Mouse (Mus musculus) gastrocnemius, postnatal 25 days (tissue): Measurements from ENCODE around the gene Aqp2. TPM values are rescaled to one million over a fixed set of nuclear protein-coding genes. Genes with fewer than 3 reads are reported as not detected.

ENCODE experiments used
- DNase-seq: peaks from one replicate; pipeline ENCODE4 v3.0.0; 2022
- long read RNA-seq, 2 experiments: library from polyadenylated mRNA; stranded (forward); transcript quantifications; one replicate each; pipeline ENCODE4 v2.0.0; 2021
- total RNA-seq, 2 experiments: library from RNA; stranded (reverse); gene quantifications; 1 replicate in 1 of 2; 2 replicates in 1 of 2; pipeline ENCODE4 v1.2.3; 2021

Aqp2 gene
- not detected for total RNA-seq
- long read RNA-seq, experiment 1, partial matches to known transcripts = 1 of 1 reads
- long read RNA-seq, experiment 1, other reads (novel, unspliced or antisense) = 0 of 1 reads
- long read RNA-seq, experiment 2 = 0 reads

DNA sequence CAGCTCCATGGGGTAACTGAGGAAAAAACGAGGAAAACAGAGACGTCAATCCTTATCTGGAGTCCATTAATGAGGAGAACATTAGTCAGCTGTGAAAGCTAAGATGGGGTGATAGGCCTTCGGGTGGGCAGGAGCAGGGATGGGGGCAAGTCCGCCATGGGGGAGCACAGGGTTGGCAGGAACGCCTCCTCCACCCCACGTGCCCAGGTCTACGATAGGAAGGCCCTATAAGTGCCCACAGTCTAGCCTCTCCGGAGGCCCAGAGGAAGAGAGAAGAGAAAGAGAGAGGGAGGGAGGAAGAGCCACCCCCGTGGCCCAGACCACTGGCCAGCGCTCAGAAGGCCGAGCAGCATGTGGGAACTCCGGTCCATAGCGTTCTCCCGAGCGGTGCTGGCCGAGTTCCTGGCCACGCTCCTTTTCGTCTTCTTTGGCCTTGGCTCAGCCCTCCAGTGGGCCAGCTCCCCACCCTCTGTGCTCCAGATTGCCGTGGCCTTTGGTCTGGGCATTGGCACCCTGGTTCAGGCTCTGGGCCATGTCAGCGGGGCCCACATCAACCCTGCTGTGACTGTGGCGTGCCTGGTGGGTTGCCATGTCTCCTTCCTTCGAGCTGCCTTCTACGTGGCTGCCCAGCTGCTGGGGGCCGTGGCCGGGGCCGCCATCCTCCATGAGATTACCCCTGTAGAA is at the start of gene Aqp2:
Aqp2 (plus strand) TSS at position 254 of the 684 bp plus-strand sequence.
- no peak for DNase-seq

DNA sequence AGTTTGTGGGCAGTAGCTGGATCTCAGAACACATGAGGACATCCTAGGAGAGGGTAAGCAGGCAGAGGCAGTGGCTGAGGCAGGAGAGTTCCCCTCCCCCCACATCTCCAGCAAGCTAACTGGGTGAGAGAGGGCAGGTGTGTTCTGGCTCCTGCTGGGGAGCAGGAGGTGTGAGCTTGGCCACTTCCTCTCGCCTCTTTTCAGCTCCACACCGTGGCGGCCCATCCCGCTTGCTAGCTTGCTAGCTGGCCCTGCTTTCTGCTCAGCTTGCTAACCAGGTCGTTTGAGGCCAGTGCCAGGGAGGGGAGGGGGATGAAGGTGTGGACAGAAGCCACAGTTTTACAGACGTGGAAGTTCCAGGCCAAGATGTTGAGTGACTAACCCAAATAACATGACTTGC is 47.7 kb upstream of the Aqp2 start:
- no peak for DNase-seq

GRCm38 (mm10) chr15:99532023-99532422 is 46.8 kb upstream of the Aqp2 start:
- no peak for DNase-seq

DNA sequence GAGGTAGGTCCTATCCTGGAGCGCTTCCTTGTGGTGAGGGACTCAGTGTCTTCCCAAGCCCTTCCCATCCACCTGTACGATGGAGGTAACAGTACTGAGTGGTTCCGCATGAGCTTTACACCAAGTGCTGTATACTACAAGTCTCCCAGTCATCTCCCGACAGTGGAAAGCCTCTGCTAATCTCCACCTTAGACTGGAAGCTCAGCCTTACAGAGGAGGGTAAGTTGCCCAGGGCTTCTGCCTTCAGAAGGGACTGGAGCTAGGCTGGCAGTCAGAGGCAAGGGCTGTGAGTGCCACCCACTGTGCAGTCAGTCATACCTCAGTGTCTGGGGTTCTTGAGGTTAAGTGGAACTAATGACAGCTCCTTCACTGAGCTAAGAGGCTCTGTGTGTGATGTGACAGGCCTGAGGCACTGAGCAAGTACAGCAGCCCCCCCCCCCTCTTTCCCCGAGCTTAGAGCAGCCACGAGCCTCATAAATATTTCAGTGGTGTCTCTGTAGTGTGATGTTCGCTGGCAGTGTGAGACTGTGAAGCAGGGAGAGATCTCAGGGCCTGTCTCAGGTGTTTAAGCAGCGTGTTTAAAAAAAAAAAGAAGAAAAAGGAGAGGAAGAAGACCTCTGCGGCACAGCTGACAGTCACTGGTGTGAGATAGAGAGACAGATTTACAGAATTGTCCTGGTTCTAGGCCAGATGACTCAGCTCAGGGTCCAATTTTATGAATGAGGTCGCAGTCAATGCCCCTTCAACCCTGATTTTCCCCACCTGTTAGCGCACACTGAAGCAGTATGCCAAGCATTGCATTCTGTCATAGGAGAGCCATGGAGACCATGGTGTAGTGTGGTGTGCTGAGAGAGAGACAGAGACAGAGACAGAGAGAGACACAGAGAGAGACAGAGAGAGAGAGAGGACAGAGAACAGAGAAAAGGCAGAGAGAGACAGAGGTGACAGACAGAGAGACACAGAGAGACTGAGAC is 41.7 kb upstream of the Aqp2 start:
- no peak for DNase-seq

GRCm38 (mm10) chr15:99539891-99540290 is 39.0 kb upstream of the Aqp2 start:
- DNase-seq = no peak

DNA sequence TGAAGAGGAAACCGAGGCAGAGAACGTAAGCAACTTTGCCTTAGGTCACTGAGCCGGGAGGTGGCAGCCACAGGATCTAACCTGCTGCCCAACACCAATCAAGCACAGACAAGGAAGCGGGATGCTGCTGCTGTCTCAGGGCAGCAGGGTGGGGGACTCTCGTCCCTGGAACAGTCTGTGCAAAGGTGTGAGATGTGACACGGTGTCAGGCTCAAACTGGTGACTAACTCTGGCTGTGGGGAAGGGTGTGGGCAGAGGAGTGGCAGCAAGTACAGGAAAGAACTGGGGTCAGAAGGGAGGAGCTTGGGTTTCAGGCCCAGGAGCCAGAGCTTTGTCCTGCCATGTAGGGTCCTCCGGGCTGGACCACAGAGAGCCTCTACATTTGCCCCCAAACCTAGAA is 34.8 kb upstream of the Aqp2 start:
- DNase-seq = no peak

DNA sequence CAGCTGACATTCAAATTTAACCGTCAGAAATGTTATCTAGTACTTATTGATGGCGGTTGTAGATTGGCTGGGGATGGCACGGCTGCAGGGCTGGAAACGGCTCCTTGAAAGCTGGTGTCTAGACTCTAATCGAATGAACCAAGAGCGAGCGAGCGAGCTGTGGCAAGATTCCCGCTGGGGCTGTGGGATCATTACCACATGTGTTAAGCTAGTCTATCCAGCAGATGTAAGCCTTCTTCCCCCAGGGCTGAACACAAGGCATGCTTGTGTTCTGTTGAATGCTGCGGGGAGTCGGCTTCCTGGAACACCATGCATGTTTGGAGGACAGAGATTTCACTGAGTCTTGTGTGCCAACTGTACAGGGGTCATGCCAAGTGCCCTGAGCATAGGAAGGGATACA is 32.3 kb upstream of the Aqp2 start:
- DNase-seq = no peak

DNA sequence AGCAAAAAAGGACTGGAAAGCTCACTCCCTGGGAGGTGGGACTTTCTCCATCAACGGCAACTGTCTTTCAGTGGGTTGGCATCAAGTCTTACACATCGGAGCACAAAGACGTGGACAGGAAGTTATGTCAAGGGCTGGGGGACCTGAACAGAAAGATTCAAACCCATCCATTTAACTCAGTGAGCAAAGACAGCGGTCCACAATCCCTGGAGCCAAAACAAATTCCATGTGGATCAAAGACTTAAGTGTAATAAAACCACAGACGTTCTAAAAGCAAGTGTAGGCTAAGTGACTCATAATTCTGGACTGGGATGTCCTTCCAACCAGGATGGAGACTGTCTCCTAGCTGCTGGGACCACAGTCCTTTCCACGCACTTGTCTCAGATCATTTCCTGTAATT is 31.1 kb upstream of the Aqp2 start:
- no peak for DNase-seq

GRCm38 (mm10) chr15:99549901-99550300 is 29.0 kb upstream of the Aqp2 start:
- no peak for DNase-seq

- DNase-seq = no peak
These were observed 25.1 kb upstream of the Aqp2 start for GRCm38 (mm10) chr15:99553767-99554166.

DNA sequence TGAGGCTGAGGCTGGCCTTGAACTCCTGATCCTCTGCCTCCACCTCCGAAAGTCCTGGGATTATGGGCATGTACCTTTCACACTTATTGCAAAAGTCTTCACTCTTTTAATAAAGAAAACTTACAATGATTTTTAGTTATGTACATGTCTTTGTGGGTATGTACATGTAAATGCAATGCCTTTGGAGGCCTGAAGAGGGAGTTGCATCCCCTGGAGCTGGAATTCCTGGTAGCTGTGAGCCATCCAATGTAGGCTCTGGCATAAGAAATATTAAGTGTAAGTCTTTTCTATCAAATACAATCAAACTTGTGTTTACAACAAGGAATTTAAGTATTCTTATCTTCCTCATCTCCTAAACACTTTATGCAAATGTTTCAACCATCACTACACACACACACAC is 19.9 kb upstream of the Aqp2 start:
- DNase-seq = no peak

- DNase-seq = no peak
These were observed 18.6 kb upstream of the Aqp2 start for GRCm38 (mm10) chr15:99560246-99560645.

DNA sequence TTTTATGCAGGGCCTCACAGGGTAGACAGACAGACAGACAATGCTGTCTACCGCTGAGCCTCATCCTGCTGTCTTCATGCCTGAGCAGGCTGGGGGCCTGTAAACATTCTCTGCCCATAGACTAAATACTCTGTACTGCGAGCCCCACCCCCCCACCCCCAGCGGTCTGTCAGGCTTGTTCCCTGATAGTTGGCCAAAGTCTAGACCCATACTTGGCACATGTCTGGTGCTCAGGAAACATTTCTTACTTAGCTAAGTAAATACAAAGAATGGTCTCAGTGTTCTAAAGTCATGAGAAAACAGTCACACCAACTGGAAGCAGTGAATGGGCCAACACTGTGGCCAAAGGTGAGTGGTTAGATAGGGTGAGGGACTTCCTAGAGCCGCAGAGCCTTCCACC is 11.5 kb upstream of the Aqp2 start:
- DNase-seq = no peak

GRCm38 (mm10) chr15:99568682-99569081 is 10.2 kb upstream of the Aqp2 start:
- no peak for DNase-seq

- no peak for DNase-seq
These were observed 9.7 kb upstream of the Aqp2 start for GRCm38 (mm10) chr15:99569123-99569522.

DNA sequence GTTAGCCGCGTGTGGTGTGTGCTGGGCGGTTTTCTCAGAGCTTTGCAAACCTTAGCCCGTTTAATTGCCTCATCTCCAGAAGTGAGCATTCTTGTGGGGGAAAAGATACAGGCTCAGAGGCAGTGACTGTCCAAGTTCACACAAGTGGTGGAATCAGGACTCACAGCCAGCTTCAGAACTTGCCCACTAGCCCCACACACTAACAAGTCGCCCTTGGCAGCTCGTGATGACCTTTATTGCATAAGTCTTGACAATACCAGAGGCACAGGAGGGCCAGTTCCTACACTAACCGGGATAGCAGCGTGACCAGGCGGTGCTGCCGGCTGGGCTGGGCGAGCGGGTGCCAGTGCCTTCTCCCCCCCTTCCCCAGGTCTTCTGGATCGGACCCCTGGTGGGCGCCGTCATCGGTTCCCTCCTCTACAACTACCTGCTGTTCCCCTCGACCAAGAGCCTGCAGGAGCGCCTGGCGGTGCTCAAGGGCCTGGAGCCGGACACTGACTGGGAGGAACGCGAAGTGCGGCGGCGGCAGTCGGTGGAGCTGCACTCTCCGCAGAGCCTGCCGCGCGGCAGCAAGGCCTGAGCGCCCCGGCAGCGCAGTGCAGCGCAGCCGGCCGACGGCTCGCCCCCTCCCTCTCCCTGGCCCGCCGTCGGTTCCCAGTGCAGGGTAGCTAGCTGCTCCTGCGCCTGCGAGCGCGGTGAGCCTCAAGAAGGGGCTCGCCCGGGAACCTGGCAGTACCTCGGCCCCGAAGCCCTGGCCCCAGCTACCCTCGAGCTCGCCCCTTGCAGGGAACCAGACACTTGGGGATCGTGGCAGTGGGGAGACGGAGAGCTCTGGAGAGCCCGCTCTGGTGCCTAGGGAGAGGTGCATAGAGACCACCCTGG is 4.8 kb downstream of the Aqp2 start:
- no peak for DNase-seq

- DNase-seq = no peak
These were observed 5.8 kb downstream of the Aqp2 start for GRCm38 (mm10) chr15:99584407-99585202.

DNA sequence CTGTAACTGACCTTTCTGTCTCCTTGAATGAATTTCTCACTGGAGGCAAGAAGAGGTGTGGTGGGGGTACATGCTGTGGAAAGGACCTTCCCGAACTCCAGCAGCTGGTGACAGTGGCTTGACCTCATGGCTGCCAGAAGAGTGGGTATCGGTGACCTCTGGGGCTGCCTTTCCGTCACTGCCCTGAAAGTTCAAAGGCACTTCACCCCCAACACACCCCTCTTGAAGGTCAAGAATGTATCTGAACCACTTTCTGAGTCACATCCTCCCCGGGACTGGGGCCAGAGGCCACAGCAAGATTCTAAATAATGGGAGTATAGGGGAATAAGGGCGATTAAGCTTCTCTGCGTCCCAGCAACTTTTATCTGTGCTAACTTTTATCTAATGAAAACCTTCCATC is 6.9 kb downstream of the Aqp2 start:
- DNase-seq = no peak

- no peak for DNase-seq
These were observed 7.7 kb downstream of the Aqp2 start for GRCm38 (mm10) chr15:99586525-99586924.

DNA sequence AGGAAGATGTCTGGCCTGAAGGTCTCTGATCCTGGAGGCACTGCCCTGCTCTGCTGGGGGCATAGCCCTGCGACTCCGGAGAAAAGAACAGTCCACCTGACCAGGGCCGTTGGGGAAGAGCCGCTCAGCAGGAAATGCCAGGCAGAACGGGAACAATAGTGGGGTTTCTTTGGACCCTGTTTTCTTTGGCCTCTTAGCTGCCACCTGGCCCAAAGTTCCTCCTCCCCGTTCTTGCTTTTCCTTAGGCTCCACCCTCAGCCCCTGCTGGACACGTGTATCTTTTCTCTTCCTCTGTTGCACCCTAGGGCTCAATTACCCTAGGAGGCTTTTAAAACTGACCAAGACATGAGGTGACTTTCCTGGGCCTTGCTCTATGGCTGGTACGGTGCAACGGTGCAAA is 10.4 kb downstream of the Aqp2 start:
- no peak for DNase-seq

- DNase-seq = no peak
These were observed 10.8 kb downstream of the Aqp2 start for GRCm38 (mm10) chr15:99589704-99590103.
